Mouse (Mus musculus): ENCODE results near the gene Zdhhc18. TPM values are rescaled to one million over a fixed set of nuclear protein-coding genes. Genes with fewer than 3 reads are reported as not detected.
A peak's percentile ranks its signal among the peaks of the same experiment; 100 is the strongest.
"Not testable (repeated sequence)": the region's sequence is repeated elsewhere in the genome, so short reads cannot be mapped to it uniquely, and the experiment has no call there.

Gene Zdhhc18
- polyA plus RNA-seq, 1 experiment from 2014 or later, result 9.9 TPM

DNA sequence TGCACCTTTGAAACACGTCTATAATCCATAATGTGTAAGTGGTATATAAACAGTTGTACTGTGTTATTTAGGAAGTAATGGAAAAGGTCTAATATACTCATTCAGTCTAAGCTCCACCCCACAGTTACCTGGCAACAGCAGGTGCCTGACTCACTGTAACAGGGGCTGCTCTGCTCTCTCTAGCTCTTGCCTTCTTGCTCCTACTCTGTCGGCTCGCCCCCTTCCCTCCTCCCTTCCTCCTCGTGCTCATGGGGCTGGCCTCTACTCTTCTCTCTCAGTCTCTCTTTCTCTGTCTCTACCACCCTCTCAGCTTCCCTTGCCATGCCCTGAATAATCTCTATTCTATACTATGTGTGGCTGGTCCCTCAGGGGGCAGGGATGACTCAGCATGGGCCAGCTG lies 7.0 kb upstream of the Zdhhc18 start:
- Histone ChIP-seq H3K36me3 (ENCODE audit: insufficient read depth) (peaks cover 3% of the 10 kb centered on the region; the same call in 1 of the 2 replicates), H3K4me1 (ENCODE audit: insufficient read depth) (peaks cover 25% of the 10 kb centered on the region), H3K9ac (no peak overlapping the region), H3K27ac (ENCODE audit: low read depth) (no peak overlapping the region), H3K4me3 (ENCODE audit: low read depth, low read length) (no peak overlapping the region), H3K4me2 (no peak overlapping the region), H3K9me3 (ENCODE audit: low read depth, low read length) (no peaks in the 10 kb centered on the region), H3K27me3 (ENCODE audit: insufficient read depth, low read length) (no peaks in the 10 kb centered on the region)
- ATAC-seq (ENCODE audit: insufficient read depth) (no peak), DNase-seq (no peak)
- WGBS, result 20% methylated on average over 4 of the region's 4 CpGs
- no peak for TF ChIP-seq CTCF (IDR thresholded peaks at IDR 0.05; ENCODE audit: low read depth)

DNA sequence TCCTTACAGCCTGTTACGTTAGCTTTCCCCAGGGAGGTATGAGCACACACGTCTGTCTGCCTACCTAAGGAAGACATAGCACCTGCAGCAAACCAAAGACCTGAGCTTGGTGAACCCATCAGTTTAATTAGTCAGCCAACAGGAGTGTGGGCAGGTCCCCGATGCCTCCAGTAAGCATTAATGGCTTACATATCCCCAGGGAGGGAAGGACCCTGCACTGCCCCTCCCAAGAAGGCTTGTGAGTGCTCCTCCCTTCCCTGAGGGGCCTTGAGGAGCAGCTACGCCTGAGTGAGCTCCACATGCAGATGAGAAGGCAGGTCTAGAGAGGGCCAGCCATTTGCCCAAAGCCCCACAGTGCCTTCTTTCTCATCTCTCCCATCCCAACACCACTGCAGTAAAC lies 6.3 kb upstream of the Zdhhc18 start:
- Histone ChIP-seq H3K36me3 (ENCODE audit: insufficient read depth) (no peaks in the 10 kb centered on the region), H3K27me3 (ENCODE audit: insufficient read depth, low read length) (no peaks in the 10 kb centered on the region), H3K27ac (ENCODE audit: low read depth) (no peak overlapping the region), H3K9me3 (ENCODE audit: low read depth, low read length) (no peaks in the 10 kb centered on the region), H3K4me1 (ENCODE audit: insufficient read depth) (peaks cover 27% of the 10 kb centered on the region), H3K9ac (no peak overlapping the region), H3K4me3 (ENCODE audit: low read depth, low read length) (no peak overlapping the region), H3K4me2 (no peak overlapping the region)
- 48% methylated on average over 4 of the region's 4 CpGs for WGBS
- no peak for ATAC-seq (ENCODE audit: insufficient read depth)
- DNase-seq, result no peak
- no peak for TF ChIP-seq CTCF (IDR thresholded peaks at IDR 0.05; ENCODE audit: low read depth)

DNA sequence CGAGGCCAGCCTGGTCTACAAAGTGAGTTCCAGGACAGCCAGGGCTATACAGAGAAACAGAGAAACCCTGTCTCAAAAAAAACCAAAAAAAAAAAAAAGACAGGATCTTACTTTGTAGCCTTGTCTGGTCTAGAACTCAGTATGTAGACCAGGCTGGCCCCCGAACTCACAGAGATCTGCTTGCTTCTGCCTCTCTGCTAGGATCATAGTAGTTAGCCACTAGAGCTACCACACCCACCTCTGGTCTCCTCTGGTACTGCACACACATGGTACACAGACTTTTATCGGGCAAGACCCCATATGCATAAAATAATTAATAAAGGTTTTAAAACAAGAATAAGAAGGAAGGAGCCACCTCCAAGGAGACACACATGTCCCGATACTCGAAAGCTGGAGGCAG lies 4.1 kb upstream of the Zdhhc18 start:
- not testable (repeated sequence) for H3K4me1 ChIP-seq (ENCODE audit: insufficient read depth); DNase-seq; H3K36me3 ChIP-seq (ENCODE audit: insufficient read depth); H3K27ac ChIP-seq (ENCODE audit: low read depth); H3K9me3 ChIP-seq (ENCODE audit: low read depth, low read length); H3K9ac ChIP-seq; H3K4me3 ChIP-seq (ENCODE audit: low read depth, low read length); H3K4me2 ChIP-seq; ATAC-seq (ENCODE audit: insufficient read depth); H3K27me3 ChIP-seq (ENCODE audit: insufficient read depth, low read length)
- 92% methylated on average over 5 of the region's 5 CpGs for WGBS

DNA sequence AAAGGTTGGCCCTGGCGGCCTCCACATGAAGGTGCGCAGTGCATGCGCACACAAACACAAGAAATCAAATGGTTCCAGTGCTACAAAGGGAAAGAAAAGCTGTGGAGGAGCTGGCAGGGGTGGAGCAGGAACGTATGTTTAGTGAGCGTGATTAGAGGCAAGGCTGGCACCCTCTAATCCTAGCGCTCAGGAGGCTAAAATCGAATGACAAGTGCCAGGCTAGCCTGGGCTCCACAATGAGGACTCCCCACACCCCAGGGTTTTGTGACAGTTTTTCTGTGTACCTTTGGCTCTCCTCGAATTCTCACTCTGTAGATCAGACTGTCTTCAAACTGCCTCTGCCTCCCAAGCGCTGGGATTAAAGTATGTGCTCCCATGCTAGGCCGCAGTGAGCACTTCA lies 2.8 kb upstream of the Zdhhc18 start:
- Histone ChIP-seq H3K9ac (no peak overlapping the region), H3K36me3 (ENCODE audit: insufficient read depth) (no peaks in the 10 kb centered on the region), H3K9me3 (ENCODE audit: low read depth, low read length) (no peaks in the 10 kb centered on the region), H3K27ac (ENCODE audit: low read depth) (no peak overlapping the region), H3K4me3 (ENCODE audit: low read depth, low read length) (no peak overlapping the region), H3K4me2 (no peak overlapping the region), H3K4me1 (ENCODE audit: insufficient read depth) (0 out of 2 replicates have a peak, but pooled peaks cover 3% of the 10 kb centered on the region), H3K27me3 (ENCODE audit: insufficient read depth, low read length) (no peaks in the 10 kb centered on the region)
- DNase-seq, result no peak
- ATAC-seq (ENCODE audit: insufficient read depth), result no peak
- TF ChIP-seq CTCF (IDR thresholded peaks at IDR 0.05; ENCODE audit: low read depth), result no peak
- WGBS, result 73% methylated on average over 10 of the region's 10 CpGs

DNA sequence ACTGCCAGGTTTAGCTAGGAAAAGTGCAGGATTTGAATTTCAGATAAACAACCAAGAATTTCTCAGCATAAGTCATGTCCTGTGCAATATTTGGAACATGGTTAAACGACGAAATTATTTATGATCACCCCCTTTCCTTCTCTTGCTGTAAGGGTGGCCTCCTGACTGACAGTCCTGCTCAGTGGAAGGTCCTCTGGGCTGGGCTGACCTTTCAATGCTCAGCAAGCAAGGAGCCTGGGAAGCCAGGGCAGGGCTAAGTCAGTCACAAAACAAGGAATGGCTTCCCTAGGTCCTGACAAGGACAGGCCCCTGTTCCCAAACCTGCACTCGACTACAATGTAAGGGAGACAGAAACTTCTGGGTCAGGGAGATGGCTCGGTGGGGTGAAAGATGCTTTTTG lies 2.0 kb upstream of the Zdhhc18 start:
- no peak overlapping the region for H3K4me2 ChIP-seq
- no peaks in the 10 kb centered on the region for H3K36me3 ChIP-seq (ENCODE audit: insufficient read depth)
- H3K27me3 ChIP-seq (ENCODE audit: insufficient read depth, low read length), result no peaks in the 10 kb centered on the region
- WGBS, result 45% methylated on average over 4 of the region's 4 CpGs
- H3K4me3 ChIP-seq (ENCODE audit: low read depth, low read length), result no peak overlapping the region
- ATAC-seq (ENCODE audit: insufficient read depth) (no peak), DNase-seq (no peak)
- 0 out of 2 replicates have a peak, but pooled peaks cover 3% of the 10 kb centered on the region for H3K4me1 ChIP-seq (ENCODE audit: insufficient read depth)
- H3K27ac ChIP-seq (ENCODE audit: low read depth), result no peak overlapping the region
- TF ChIP-seq CTCF (IDR thresholded peaks at IDR 0.05; ENCODE audit: low read depth), result no peak
- no peaks in the 10 kb centered on the region for H3K9me3 ChIP-seq (ENCODE audit: low read depth, low read length)
- H3K9ac ChIP-seq, result peak overlapping the region; percentile 8; the same call in 1 of the 2 replicates

DNA sequence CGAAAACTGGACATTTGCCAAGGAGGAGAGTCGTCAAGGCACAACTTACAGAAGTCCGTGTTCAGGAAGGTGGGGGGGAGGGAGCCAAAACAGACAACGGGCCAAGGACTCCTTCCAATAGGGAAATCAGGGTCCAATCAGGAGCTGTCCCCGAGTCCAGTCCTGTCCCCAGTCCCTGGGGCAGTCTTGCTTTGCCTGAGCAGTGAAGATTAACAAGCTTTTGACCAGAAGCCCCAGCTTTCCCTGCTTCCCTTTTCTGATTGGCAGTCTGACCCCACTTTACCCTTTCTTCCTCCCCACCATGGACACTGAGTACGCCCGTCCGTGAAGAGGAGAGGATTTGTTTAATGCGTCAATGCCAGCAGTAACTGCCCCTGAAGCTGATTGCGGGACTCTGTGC lies 1.5 kb upstream of the Zdhhc18 start:
- no peak for DNase-seq
- H3K27ac ChIP-seq (ENCODE audit: low read depth), result no peak overlapping the region
- 0 out of 2 replicates have a peak, but pooled peaks cover 3% of the 10 kb centered on the region for H3K4me1 ChIP-seq (ENCODE audit: insufficient read depth)
- H3K9me3 ChIP-seq (ENCODE audit: low read depth, low read length), result no peaks in the 10 kb centered on the region
- H3K27me3 ChIP-seq (ENCODE audit: insufficient read depth, low read length), result no peaks in the 10 kb centered on the region
- H3K4me2 ChIP-seq, result no peak overlapping the region
- TF ChIP-seq CTCF (IDR thresholded peaks at IDR 0.05; ENCODE audit: low read depth), result no peak
- no peak for ATAC-seq (ENCODE audit: insufficient read depth)
- no peak overlapping the region for H3K4me3 ChIP-seq (ENCODE audit: low read depth, low read length)
- 27% methylated on average over 10 of the region's 10 CpGs for WGBS
- peak overlapping the region; percentile 8; the same call in 1 of the 2 replicates for H3K9ac ChIP-seq
- no peaks in the 10 kb centered on the region for H3K36me3 ChIP-seq (ENCODE audit: insufficient read depth)

DNA sequence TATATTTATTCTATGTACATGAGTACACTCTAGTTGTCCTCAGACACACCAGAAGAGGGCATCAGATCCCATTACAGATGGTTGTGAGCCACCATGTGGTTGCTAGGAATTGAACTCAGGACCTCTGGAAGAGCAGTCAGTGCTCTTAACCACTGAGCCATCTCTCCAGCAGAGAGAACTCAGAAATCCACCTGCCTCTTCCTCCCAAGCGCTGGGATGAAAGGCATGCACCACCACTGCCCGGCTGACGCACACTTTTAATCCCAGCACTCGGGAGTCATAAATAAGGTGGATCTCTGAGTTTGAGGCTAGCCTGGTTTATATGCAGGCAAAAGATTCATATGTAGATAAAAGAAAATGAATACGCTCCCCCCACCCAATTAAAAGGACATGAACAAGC lies 490 bp downstream of the Zdhhc18 start:
- not testable (repeated sequence) for ATAC-seq (ENCODE audit: insufficient read depth); H3K4me3 ChIP-seq (ENCODE audit: low read depth, low read length); H3K9ac ChIP-seq

DNA sequence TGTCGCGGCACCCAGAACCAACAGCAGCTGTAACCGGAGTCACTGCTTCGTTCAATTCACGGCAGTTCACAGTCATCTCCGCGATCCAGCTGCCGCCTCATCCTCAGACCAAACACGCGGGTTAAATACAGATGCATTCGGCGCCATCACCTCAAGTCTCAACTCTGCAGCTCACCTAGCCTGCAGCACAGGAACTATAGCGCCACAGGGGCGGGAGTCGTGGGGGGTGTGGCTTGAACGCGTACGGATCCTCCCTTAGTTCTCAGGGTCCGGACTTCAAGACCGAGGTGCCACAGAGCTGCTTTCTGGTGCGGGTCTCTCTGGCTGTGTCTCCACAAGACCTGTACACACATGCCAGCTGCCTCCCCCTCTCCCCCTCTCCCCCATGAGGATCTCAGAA lies 4.3 kb downstream of the Zdhhc18 start:
- H3K9me3 ChIP-seq (ENCODE audit: low read depth, low read length), result peaks cover 8% of the 10 kb centered on the region; the same call in 1 of the 2 replicates
- no peak for DNase-seq
- no peaks in the 10 kb centered on the region for H3K36me3 ChIP-seq (ENCODE audit: insufficient read depth)
- ATAC-seq (ENCODE audit: insufficient read depth), result no peak
- TF ChIP-seq CTCF (IDR thresholded peaks at IDR 0.05; ENCODE audit: low read depth), result no peak
- peak overlapping the region; percentile 24; the same call in 1 of the 2 replicates for H3K4me2 ChIP-seq
- no peak overlapping the region for H3K9ac ChIP-seq
- WGBS, result 35% methylated on average over 21 of the region's 21 CpGs
- H3K27ac ChIP-seq (ENCODE audit: low read depth), result no peak overlapping the region
- H3K4me1 ChIP-seq (ENCODE audit: insufficient read depth), result no peaks in the 10 kb centered on the region
- H3K27me3 ChIP-seq (ENCODE audit: insufficient read depth, low read length), result no peaks in the 10 kb centered on the region
- no peak overlapping the region for H3K4me3 ChIP-seq (ENCODE audit: low read depth, low read length)

More for the DNA sequence above, 490 bp downstream of the Zdhhc18 start:
- H3K9me3 ChIP-seq (ENCODE audit: low read depth, low read length); H3K27ac ChIP-seq (ENCODE audit: low read depth); DNase-seq; H3K36me3 ChIP-seq (ENCODE audit: insufficient read depth); H3K27me3 ChIP-seq (ENCODE audit: insufficient read depth, low read length); H3K4me1 ChIP-seq (ENCODE audit: insufficient read depth): not testable (repeated sequence)
- WGBS, result 81% methylated on average over 5 of the region's 5 CpGs
- peak overlapping the region; percentile 41 for H3K4me2 ChIP-seq
